ENCODE assay signal across 10 mouse cellular contexts in the genomic region with DNA sequence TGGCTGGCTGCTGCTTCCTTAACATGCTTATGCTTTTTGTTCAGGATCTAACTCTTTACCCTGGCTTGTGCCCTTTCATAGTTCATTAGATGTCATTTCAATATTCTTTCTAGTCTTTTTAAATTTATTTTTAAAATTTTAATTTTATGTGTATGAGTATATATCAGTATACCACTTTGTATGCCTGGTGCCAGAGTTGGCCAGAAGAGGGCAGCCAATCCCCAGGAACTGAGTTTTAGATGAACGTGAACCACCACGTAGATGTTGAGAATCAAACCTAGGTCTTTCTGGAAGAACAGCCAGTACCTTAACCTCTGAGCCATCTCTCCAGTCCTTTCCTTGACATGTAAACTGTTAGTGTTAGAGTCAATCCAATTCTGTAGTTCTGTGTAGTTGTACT. TPM values are rescaled to one million over a fixed set of nuclear protein-coding genes. Genes with fewer than 3 reads are reported as not detected.
DNase-seq lines count a peak whose midpoint lies in the region; ATAC-seq and TF ChIP-seq lines count a peak whose summit lies in the region.
"Had no signal": no experiment of that assay in that cellular context is flagged by ENCODE, and none has a peak within 500 bp of the region (broad histone marks: within the 10 kb centered on the region; RNA-seq: fewer than 3 reads in every experiment).

No protein-coding gene starts in this region.

- no peak overlapping the region for H3K4me2 ChIP-seq in liver, embryonic 11.5 days
- H3K4me2 ChIP-seq: heart, embryonic 13.5 days; limb, embryonic 13.5 days had no signal

- no peak overlapping the region for H3K4me3 ChIP-seq in liver, embryonic 11.5 days (ENCODE audit: low read depth, low read length)
- no peak overlapping the region for H3K4me3 ChIP-seq in bone marrow, adult 2 months (replicated peaks; ENCODE audit: control insufficient read depth, low read depth, low read length)
- H3K4me3 ChIP-seq: heart, embryonic 13.5 days; limb, embryonic 13.5 days had no signal

- H3K9me3 ChIP-seq in liver, embryonic 11.5 days (ENCODE audit: control insufficient read depth, low read length), result no peaks in the 10 kb centered on the region
- H3K9me3 ChIP-seq: heart, embryonic 13.5 days; limb, embryonic 13.5 days had no signal

- H3K9ac ChIP-seq in liver, embryonic 11.5 days (ENCODE audit: low read depth, low read length), result no peak overlapping the region
- H3K9ac ChIP-seq: heart, embryonic 13.5 days; limb, embryonic 13.5 days had no signal

- no peak for ATAC-seq in liver, embryonic 11.5 days (replicated peaks; ENCODE audit: low FRiP score)

- H3K27ac ChIP-seq in liver, embryonic 11.5 days (ENCODE audit: low read depth, low read length), result no peak overlapping the region
- no peak overlapping the region for H3K27ac ChIP-seq in bone marrow, adult 2 months (ENCODE audit: control insufficient read depth, insufficient read depth, low read depth, low read length, poor library complexity)
- H3K27ac ChIP-seq: heart, embryonic 13.5 days; limb, embryonic 13.5 days had no signal

- no peaks in the 10 kb centered on the region for H3K27me3 ChIP-seq in liver, embryonic 11.5 days (replicated peaks; ENCODE audit: control insufficient read depth, insufficient read depth, low read length)
- H3K27me3 ChIP-seq: heart, embryonic 13.5 days; limb, embryonic 13.5 days had no signal

- WGBS in liver, embryonic 11.5 days, result 75% methylated on average over 2 of the region's 2 CpGs
- WGBS in bone marrow, adult 2 months, result 67% methylated on average over 2 of the region's 2 CpGs

- TF ChIP-seq CTCF in bone marrow, adult 2 months (IDR thresholded peaks at IDR 0.05; ENCODE audit: control insufficient read depth, insufficient read depth, low read length), result peak; percentile 52

- no peaks in the 10 kb centered on the region for H3K4me1 ChIP-seq in liver, embryonic 11.5 days (replicated peaks; ENCODE audit: control insufficient read depth, insufficient read depth, low read length)
- H3K4me1 ChIP-seq in bone marrow, adult 2 months (ENCODE audit: control insufficient read depth, insufficient read depth, low read length), result no peaks in the 10 kb centered on the region
- H3K4me1 ChIP-seq: limb, embryonic 13.5 days had no signal

- peak; percentile 63 for DNase-seq in liver
- DNase-seq in liver, embryonic 11.5 days (ENCODE audit: low spot score), result no peak
- DNase-seq in lung, postnatal 14 days, result peak; percentile 37
- DNase-seq in thymus, postnatal 36 days, result peak; percentile 54 to 62
- DNase-seq in left cerebral cortex, adult 18-20 months (ENCODE audit: low spot score in 2 of 2), result no peak
- no peak for DNase-seq in urinary bladder, postnatal 10 days (ENCODE audit: low spot score)
- DNase-seq: cerebellum, adult 9-11 months had no signal

- no peaks in the 10 kb centered on the region for H3K36me3 ChIP-seq in liver, embryonic 11.5 days (ENCODE audit: control insufficient read depth, insufficient read depth, low read length)

- no peak for TF ChIP-seq POLR2A in bone marrow, adult 2 months (IDR thresholded peaks at IDR 0.05; ENCODE audit: borderline replicate concordance, control insufficient read depth, low read depth, low read length)

RNA-seq across cellular contexts. Expression of a gene that starts 14.1 kb away (rescaled TPM):
- polyA plus RNA-seq in liver, embryonic 11.5 days (2014; fragmentation: Nextera tagmentation; extraction: Ambion mirVana), result 16.0 TPM in 2 replicates
- polyA plus RNA-seq in bone marrow, adult 2 months (2011; ENCODE audit: insufficient read depth, insufficient read length, low replicate concordance, missing spikeins), result 9.2 and 13.1 TPM in 2 replicates
- 10 to 100 TPM; 24.4 to 26.2 TPM for total RNA-seq in left cerebral cortex, adult 18-20 months (2021)

RNA-seq across cellular contexts. Expression of a gene that starts 30.0 kb away (rescaled TPM):
- polyA plus RNA-seq in liver, embryonic 11.5 days (2014; fragmentation: Nextera tagmentation; extraction: Ambion mirVana), result 87.7 and 98.8 TPM in 2 replicates
- 25.0 and 49.8 TPM in 2 replicates for polyA plus RNA-seq in bone marrow, adult 2 months (2011; ENCODE audit: insufficient read depth, insufficient read length, low replicate concordance, missing spikeins)
- 10 to 100 TPM; 15.1 to 18.7 TPM for total RNA-seq in left cerebral cortex, adult 18-20 months (2021)

RNA-seq across cellular contexts. Expression of a gene that starts 58.8 kb away (rescaled TPM):
- polyA plus RNA-seq in liver, embryonic 11.5 days (2014; fragmentation: Nextera tagmentation; extraction: Ambion mirVana), result 53.8 and 62.2 TPM in 2 replicates
- 13.1 and 22.7 TPM in 2 replicates for polyA plus RNA-seq in bone marrow, adult 2 months (2011; ENCODE audit: insufficient read depth, insufficient read length, low replicate concordance, missing spikeins)
- 100 to 1,000 TPM; 103 to 109 TPM for total RNA-seq in left cerebral cortex, adult 18-20 months (2021)

Comparison
In these comparisons a context has a peak if more than half of its experiments do, and no peak if none do; other contexts are left out.
1. DNase-seq: peak in liver (single experiment), lung, postnatal 14 days (single experiment) and thymus, postnatal 36 days (2 of 2); none in liver, embryonic 11.5 days (single experiment), left cerebral cortex, adult 18-20 months (0 of 2) and urinary bladder, postnatal 10 days (single experiment).